Mouse (Mus musculus): ENCODE measurements around the gene Phlpp1. TPM values are rescaled to one million over a fixed set of nuclear protein-coding genes. Genes with fewer than 3 reads are reported as not detected.
"Not testable (repeated sequence)": the region's sequence is repeated elsewhere in the genome, so short reads cannot be mapped to it uniquely, and the experiment has no call there.

Phlpp1 gene
- polyA plus RNA-seq, 1 experiment from 2014 or later: 3.8 TPM

- no peak overlapping the region for H3K4me2 ChIP-seq (replicated peaks; ENCODE audit: low read depth, low read length)
- no peaks in the 10 kb centered on the region for H3K9me3 ChIP-seq (ENCODE audit: control insufficient read depth, low read depth, low read length)
- no peak overlapping the region for H3K4me3 ChIP-seq (ENCODE audit: low read depth, low read length)
- 92% methylated on average over 3 of the region's 3 CpGs for WGBS
- no peak overlapping the region for H3K27ac ChIP-seq (ENCODE audit: low read length)
- H3K36me3 ChIP-seq (ENCODE audit: control insufficient read depth, insufficient read depth, low read length): no peaks in the 10 kb centered on the region
- no peak for ATAC-seq (ENCODE audit: insufficient number of reproducible peaks, insufficient read depth, low FRiP score, low read depth)
- H3K4me1 ChIP-seq (ENCODE audit: control insufficient read depth, insufficient read depth, low read length): no peaks in the 10 kb centered on the region
- no peaks in the 10 kb centered on the region for H3K27me3 ChIP-seq (ENCODE audit: control insufficient read depth, insufficient read depth, low read length)
- H3K9ac ChIP-seq (replicated peaks; ENCODE audit: low read depth, low read length): no peak overlapping the region
These were observed 138.0 kb downstream of the Phlpp1 start for GRCm38 (mm10) chr1:106309394-106310039.

GRCm38 (mm10) chr1:106310285-106310684 is 138.7 kb downstream of the Phlpp1 start:
- 75% methylated on average over 2 of the region's 2 CpGs for WGBS
- H3K27ac ChIP-seq (ENCODE audit: low read length): no peak overlapping the region
- no peak overlapping the region for H3K4me2 ChIP-seq (replicated peaks; ENCODE audit: low read depth, low read length)
- no peaks in the 10 kb centered on the region for H3K27me3 ChIP-seq (ENCODE audit: control insufficient read depth, insufficient read depth, low read length)
- no peaks in the 10 kb centered on the region for H3K36me3 ChIP-seq (ENCODE audit: control insufficient read depth, insufficient read depth, low read length)
- H3K9ac ChIP-seq (replicated peaks; ENCODE audit: low read depth, low read length): no peak overlapping the region
- H3K9me3 ChIP-seq (ENCODE audit: control insufficient read depth, low read depth, low read length): no peaks in the 10 kb centered on the region
- H3K4me1 ChIP-seq (ENCODE audit: control insufficient read depth, insufficient read depth, low read length): no peaks in the 10 kb centered on the region
- no peak overlapping the region for H3K4me3 ChIP-seq (ENCODE audit: low read depth, low read length)
- no peak for ATAC-seq (ENCODE audit: insufficient number of reproducible peaks, insufficient read depth, low FRiP score, low read depth)

- H3K9ac ChIP-seq (replicated peaks; ENCODE audit: low read depth, low read length); H3K9me3 ChIP-seq (ENCODE audit: control insufficient read depth, low read depth, low read length); H3K4me2 ChIP-seq (replicated peaks; ENCODE audit: low read depth, low read length); H3K36me3 ChIP-seq (ENCODE audit: control insufficient read depth, insufficient read depth, low read length); H3K27me3 ChIP-seq (ENCODE audit: control insufficient read depth, insufficient read depth, low read length); ATAC-seq (ENCODE audit: insufficient number of reproducible peaks, insufficient read depth, low FRiP score, low read depth); H3K27ac ChIP-seq (ENCODE audit: low read length); H3K4me3 ChIP-seq (ENCODE audit: low read depth, low read length); H3K4me1 ChIP-seq (ENCODE audit: control insufficient read depth, insufficient read depth, low read length): not testable (repeated sequence)
- 96% methylated on average over 2 of the region's 2 CpGs for WGBS
These were observed 140.3 kb downstream of the Phlpp1 start for GRCm38 (mm10) chr1:106311830-106312229.

- Histone ChIP-seq H3K4me1 (ENCODE audit: control insufficient read depth, insufficient read depth, low read length) (no peaks in the 10 kb centered on the region), H3K9me3 (ENCODE audit: control insufficient read depth, low read depth, low read length) (no peaks in the 10 kb centered on the region), H3K36me3 (ENCODE audit: control insufficient read depth, insufficient read depth, low read length) (no peaks in the 10 kb centered on the region), H3K4me2 (replicated peaks; ENCODE audit: low read depth, low read length) (no peak overlapping the region), H3K27me3 (ENCODE audit: control insufficient read depth, insufficient read depth, low read length) (no peaks in the 10 kb centered on the region), H3K9ac (replicated peaks; ENCODE audit: low read depth, low read length) (no peak overlapping the region), H3K4me3 (ENCODE audit: low read depth, low read length) (no peak overlapping the region), H3K27ac (ENCODE audit: low read length) (no peak overlapping the region)
- no peak for ATAC-seq (ENCODE audit: insufficient number of reproducible peaks, insufficient read depth, low FRiP score, low read depth)
- 80% methylated on average over 4 of the region's 4 CpGs for WGBS
These were observed 142.9 kb downstream of the Phlpp1 start for GRCm38 (mm10) chr1:106314476-106314875.

GRCm38 (mm10) chr1:106316641-106317304 is 145.2 kb downstream of the Phlpp1 start:
- H3K27me3 ChIP-seq (ENCODE audit: control insufficient read depth, insufficient read depth, low read length): no peaks in the 10 kb centered on the region
- H3K4me2 ChIP-seq (replicated peaks; ENCODE audit: low read depth, low read length): no peak overlapping the region
- no peak overlapping the region for H3K9ac ChIP-seq (replicated peaks; ENCODE audit: low read depth, low read length)
- ATAC-seq (ENCODE audit: insufficient number of reproducible peaks, insufficient read depth, low FRiP score, low read depth): no peak
- WGBS: 76% methylated on average over 4 of the region's 4 CpGs
- H3K4me3 ChIP-seq (ENCODE audit: low read depth, low read length): no peak overlapping the region
- H3K36me3 ChIP-seq (ENCODE audit: control insufficient read depth, insufficient read depth, low read length): no peaks in the 10 kb centered on the region
- no peaks in the 10 kb centered on the region for H3K4me1 ChIP-seq (ENCODE audit: control insufficient read depth, insufficient read depth, low read length)
- H3K9me3 ChIP-seq (ENCODE audit: control insufficient read depth, low read depth, low read length): no peaks in the 10 kb centered on the region
- peak overlapping the region; percentile 33; the same call in 1 of the 2 replicates for H3K27ac ChIP-seq (ENCODE audit: low read length)

- no peak for ATAC-seq (ENCODE audit: insufficient number of reproducible peaks, insufficient read depth, low FRiP score, low read depth)
- Histone ChIP-seq H3K9ac (replicated peaks; ENCODE audit: low read depth, low read length) (no peak overlapping the region), H3K27me3 (ENCODE audit: control insufficient read depth, insufficient read depth, low read length) (no peaks in the 10 kb centered on the region), H3K4me1 (ENCODE audit: control insufficient read depth, insufficient read depth, low read length) (no peaks in the 10 kb centered on the region), H3K36me3 (ENCODE audit: control insufficient read depth, insufficient read depth, low read length) (no peaks in the 10 kb centered on the region), H3K4me2 (replicated peaks; ENCODE audit: low read depth, low read length) (no peak overlapping the region), H3K4me3 (ENCODE audit: low read depth, low read length) (no peak overlapping the region), H3K9me3 (ENCODE audit: control insufficient read depth, low read depth, low read length) (no peaks in the 10 kb centered on the region), H3K27ac (ENCODE audit: low read length) (no peak overlapping the region)
- WGBS: 78% methylated on average over 5 of the region's 5 CpGs
These were observed 146.8 kb downstream of the Phlpp1 start for GRCm38 (mm10) chr1:106318341-106318740.

- no peaks in the 10 kb centered on the region for H3K36me3 ChIP-seq (ENCODE audit: control insufficient read depth, insufficient read depth, low read length)
- no peaks in the 10 kb centered on the region for H3K27me3 ChIP-seq (ENCODE audit: control insufficient read depth, insufficient read depth, low read length)
- no peaks in the 10 kb centered on the region for H3K4me1 ChIP-seq (ENCODE audit: control insufficient read depth, insufficient read depth, low read length)
- H3K9me3 ChIP-seq (ENCODE audit: control insufficient read depth, low read depth, low read length): no peaks in the 10 kb centered on the region
- H3K27ac ChIP-seq (ENCODE audit: low read length): no peak overlapping the region
- WGBS: 91% methylated on average over 1 of the region's 1 CpGs
- ATAC-seq (ENCODE audit: insufficient number of reproducible peaks, insufficient read depth, low FRiP score, low read depth): no peak
- H3K4me3 ChIP-seq (ENCODE audit: low read depth, low read length): no peak overlapping the region
- no peak overlapping the region for H3K4me2 ChIP-seq (replicated peaks; ENCODE audit: low read depth, low read length)
- no peak overlapping the region for H3K9ac ChIP-seq (replicated peaks; ENCODE audit: low read depth, low read length)
These were observed 149.0 kb downstream of the Phlpp1 start for GRCm38 (mm10) chr1:106320583-106320982.

GRCm38 (mm10) chr1:106321432-106322126 is 150.0 kb downstream of the Phlpp1 start:
- no peak overlapping the region for H3K9ac ChIP-seq (replicated peaks; ENCODE audit: low read depth, low read length)
- WGBS: 77% methylated on average over 8 of the region's 8 CpGs

More at GRCm38 (mm10) chr1:106321432-106322126, 150.0 kb downstream of the Phlpp1 start:
- H3K9me3 ChIP-seq (ENCODE audit: control insufficient read depth, low read depth, low read length): no peaks in the 10 kb centered on the region
- no peaks in the 10 kb centered on the region for H3K27me3 ChIP-seq (ENCODE audit: control insufficient read depth, insufficient read depth, low read length)
- H3K4me1 ChIP-seq (ENCODE audit: control insufficient read depth, insufficient read depth, low read length): no peaks in the 10 kb centered on the region
- no peak overlapping the region for H3K27ac ChIP-seq (ENCODE audit: low read length)
- H3K4me3 ChIP-seq (ENCODE audit: low read depth, low read length): no peak overlapping the region
- H3K4me2 ChIP-seq (replicated peaks; ENCODE audit: low read depth, low read length): no peak overlapping the region
- no peaks in the 10 kb centered on the region for H3K36me3 ChIP-seq (ENCODE audit: control insufficient read depth, insufficient read depth, low read length)
- no peak for ATAC-seq (ENCODE audit: insufficient number of reproducible peaks, insufficient read depth, low FRiP score, low read depth)

All from stomach, embryonic 14.5 days (tissue).